Mouse (Mus musculus): ENCODE data around the gene Wwox.

Gene Wwox

DNA sequence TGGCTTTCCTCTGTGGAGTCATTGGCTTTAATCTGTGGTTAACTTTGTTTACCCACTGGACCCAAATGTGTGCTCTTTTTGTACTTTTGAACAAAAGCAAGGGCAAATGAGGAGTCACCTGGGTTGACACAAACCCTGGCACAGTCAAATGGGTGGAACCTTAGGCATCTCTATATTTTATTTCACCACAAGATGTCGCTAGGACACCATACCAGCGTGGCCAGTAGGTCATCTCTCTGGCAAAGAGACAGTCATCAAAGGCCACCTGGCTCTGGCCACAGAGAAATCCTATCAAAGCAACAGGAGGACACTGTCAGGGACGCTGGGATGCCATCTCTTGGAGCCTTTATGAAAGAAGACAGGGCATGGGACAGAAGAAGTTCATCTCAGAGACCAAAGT, 101.7 kb downstream of the Wwox start:
- DNase-seq (ENCODE audit: low spot score in 2 of 2) = peak; percentile 6 to 31

DNA sequence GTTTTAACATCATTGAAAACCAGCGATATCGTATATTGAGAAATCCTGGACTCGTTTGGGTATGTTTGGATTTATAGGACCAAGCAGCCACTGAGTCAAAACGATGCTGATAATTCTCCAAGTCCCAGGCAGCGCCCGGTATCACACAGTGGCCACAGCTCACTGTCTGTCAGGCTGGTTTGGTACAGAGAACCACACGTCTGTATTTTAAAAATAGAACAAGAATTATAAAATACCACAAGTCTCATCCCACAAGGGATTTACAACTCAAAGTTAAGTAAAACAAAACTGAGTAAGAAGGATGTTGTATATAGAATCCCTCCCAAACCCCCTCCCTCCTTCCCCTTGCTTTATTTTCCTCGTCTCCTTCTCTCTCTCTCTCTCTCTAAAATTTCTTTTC, 108.9 kb downstream of the Wwox start:
- DNase-seq (ENCODE audit: low spot score in 2 of 2) = no peak

DNA sequence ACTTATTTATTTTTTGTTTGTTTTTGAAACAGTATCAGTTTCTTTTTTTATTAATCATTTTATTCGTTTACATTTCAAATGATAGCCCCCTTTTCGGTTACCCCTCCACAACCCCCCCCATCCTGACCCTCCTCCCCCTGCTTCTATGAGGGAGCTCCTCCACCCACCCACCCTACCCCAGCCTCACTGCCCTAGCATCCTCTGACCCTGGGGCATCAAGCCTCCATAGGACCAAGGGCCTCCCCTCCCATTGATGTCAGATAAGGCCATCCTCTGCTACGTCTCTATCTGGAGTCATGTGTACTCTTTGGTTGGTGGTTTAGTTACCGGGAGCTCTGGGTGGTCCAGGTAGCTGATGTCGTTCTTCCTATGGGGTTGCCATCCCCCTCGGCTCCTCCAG, 109.4 kb downstream of the Wwox start:
- DNase-seq (ENCODE audit: low spot score in 2 of 2) = no peak

DNA sequence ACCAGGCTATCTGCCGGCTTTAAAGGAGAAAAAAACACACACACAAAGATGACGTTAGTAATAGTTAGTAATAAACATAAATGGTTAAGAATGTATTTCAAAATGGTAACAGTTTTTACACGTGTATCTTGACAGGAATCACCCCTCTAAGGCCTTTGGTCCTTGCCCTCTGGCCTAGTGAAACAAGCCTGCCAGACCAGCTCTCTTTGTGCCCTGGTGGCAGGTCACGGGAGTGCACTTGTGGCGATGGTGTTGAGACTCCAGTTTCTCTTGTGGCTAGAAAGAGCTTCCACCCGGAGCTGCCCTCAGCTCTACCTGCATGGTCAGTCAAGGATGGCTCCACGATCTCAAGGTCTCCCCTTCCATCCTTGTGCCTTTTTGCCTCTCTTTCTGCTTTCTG, 110.6 kb downstream of the Wwox start:
- no peak for DNase-seq (ENCODE audit: low spot score in 2 of 2)

DNA sequence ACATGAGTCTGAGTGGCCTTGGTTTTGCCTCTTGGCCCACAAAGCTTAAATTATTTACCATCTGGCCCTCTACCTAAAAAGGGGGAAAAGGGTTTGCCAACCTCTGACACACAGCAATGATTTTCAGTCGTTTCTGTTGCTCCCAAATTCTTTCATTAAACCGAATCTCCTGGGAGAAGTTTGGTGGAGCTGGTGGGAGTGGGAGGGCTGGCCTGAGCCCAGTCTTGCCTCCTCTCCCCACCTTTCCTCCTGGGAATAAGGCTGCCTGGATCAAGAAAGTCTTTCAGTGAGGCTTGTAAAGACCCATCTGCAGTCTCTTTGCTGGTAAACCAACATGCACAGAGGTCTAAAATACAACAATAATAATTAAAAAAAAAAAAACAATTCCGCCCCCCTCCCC, 113.2 kb downstream of the Wwox start:
- DNase-seq (ENCODE audit: low spot score in 2 of 2) = no peak

DNA sequence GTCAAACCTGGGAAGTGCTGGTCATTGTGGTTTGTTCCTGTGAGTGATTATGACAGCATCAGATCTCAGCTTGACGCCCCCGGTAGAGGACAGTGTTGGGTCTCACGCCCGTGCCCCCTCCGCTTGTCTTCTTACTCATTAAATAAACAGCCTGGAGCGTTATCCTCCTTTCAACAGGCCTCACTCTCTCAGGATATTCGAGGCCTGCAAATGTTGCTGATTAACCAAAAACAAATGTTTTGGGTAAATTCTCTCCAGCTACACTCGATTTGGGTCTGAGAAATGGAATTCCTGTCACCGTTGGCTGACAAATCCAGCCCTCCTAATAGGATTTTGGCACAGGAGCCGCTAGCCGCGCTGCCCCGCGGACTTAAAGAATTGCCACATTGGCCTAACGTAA, 115.5 kb downstream of the Wwox start:
- DNase-seq (ENCODE audit: low spot score in 2 of 2) = no peak

DNA sequence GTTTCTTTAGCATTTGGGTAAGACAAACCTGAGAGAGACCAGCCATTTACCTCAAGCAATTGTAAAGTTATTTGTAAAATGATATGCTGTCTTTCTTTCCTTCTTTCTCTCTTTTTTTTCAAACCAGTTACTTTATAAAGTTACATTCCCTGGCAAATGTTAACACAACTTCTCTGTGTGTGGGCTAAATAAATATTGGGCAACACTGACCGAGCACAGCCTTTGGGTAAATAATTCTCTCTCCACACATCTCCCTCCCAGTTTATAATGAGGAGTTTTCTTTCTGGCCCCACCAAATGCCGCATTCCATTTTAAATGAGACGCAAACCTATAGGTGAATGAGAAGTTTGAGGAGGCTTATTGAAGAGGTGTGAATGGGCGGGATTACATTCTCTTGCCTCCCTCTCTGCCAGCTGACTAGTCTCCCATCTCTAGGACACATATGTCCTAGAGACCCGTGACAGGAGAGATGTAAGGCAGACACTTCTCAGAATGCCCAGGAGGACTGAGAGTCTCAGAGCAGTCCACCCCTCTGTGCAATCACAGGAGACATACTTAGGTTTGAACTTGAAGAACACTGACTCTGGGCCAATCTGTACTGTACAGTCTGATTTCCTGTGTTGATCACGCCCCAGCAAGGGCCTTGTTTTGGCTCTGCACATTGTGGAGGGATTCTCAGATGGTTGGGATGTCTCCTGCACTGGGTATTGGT, 116.2 kb downstream of the Wwox start:
- no peak for DNase-seq (ENCODE audit: low spot score in 2 of 2)

DNA sequence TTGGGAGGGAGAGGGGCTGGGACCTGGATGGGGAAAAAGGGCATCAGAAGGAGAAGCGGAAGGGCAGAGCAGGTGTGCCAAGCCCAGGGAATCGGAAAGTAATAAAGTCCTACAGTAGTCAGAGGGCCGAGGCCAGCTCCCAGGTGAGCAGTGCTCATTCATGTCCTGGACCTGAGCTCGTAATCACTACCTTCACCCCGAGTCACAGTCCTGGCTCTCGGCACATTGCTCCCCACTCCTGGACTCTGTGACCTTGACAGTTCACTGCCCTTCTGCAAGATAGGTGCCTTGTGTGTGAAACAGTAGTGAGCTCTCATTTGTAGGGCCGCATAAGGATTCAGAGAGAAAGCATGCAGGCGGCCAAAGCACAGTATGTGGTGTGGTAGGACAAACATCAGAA, 121.7 kb downstream of the Wwox start:
- DNase-seq (ENCODE audit: low spot score in 2 of 2) = no peak

DNA sequence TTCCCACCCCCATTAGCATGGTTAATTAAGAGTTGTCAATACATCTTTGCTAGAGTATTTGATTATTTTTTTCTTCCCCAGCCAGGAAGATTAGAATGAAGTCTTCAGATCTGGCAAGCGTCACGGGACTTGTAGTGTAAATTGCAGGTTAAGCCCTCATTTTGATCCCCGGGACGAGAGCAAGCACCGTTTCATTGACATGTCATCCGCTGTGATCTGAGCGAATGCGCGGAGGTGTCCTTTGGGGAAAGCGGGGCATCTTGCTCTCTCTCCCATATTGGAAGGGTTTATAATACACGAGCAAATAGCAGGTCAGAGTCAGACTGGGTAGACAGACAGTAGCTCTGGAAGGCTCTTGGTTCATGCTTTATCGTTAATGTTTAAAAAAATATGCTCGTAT, 123.0 kb downstream of the Wwox start:
- DNase-seq (ENCODE audit: low spot score in 2 of 2) = no peak

DNA sequence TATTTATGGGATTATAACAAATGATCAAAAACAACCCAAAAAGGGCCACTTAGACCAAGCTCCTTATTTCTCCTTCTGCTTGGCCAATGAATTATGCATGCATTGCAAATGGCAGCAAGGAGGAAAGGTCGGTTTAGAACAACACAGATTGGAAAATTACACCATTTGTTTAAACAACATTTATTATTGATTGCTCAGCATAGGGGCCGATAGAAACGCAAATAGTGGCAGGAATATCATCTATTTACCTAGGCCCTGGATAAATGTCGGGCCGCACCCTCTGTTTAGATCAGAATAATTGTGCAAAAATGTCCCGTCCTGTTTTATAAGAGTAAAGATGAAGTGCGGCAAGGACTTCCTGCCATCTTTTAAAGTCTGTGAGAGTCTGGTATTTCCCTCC, 123.9 kb downstream of the Wwox start:
- DNase-seq (ENCODE audit: low spot score in 2 of 2) = no peak

DNA sequence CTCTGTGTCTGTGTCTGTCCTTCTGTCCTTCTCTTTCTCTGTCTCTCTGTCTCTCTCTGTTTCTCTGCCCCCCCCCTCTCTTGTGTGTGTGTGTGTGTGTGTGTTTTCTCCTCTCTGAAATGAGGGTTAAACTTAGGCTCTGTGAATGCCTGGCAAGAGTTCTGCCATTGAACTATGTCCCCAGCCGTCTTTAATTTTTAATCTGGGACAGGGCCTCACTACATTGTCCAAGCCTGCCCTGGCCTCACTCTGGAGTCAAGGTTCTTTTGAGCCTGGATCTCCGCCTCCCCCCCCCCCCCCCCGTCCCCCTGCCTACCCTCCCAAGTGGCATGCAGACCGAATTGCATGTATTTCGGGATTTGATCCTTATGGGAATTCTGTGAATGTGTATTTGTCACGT, 124.6 kb downstream of the Wwox start:
- DNase-seq (ENCODE audit: low spot score in 2 of 2) = no peak

DNA sequence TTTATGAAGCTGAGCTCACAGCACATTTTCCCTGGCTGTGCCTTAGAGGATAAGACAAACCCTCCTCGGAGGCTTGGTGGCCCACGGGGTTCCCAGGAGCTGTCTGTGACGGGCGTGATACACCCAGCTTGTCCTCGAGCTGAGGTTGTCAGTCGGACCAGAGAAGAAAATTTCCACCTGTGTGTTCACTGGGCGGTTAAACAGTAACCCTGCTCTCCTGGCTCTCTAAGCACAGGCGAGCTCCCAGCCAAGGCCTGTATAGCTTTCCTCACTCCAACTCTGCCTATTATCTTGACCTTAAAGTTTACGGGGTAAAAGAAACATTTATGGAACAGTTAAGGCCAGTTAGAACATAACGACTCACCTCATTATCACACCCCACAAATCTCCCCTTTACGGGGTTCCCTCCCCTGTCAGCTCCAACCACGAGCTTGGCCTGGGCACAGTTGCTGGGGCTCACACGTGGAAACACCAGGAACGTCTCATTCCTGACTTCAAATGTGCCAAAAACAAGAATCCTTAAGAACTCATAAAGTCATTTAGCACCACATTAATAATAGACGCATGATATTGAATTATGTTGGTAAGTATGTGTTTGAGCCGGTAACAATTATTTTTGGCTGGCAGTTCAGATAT, 129.2 kb downstream of the Wwox start:
- DNase-seq (ENCODE audit: low spot score in 2 of 2) = no peak

DNA sequence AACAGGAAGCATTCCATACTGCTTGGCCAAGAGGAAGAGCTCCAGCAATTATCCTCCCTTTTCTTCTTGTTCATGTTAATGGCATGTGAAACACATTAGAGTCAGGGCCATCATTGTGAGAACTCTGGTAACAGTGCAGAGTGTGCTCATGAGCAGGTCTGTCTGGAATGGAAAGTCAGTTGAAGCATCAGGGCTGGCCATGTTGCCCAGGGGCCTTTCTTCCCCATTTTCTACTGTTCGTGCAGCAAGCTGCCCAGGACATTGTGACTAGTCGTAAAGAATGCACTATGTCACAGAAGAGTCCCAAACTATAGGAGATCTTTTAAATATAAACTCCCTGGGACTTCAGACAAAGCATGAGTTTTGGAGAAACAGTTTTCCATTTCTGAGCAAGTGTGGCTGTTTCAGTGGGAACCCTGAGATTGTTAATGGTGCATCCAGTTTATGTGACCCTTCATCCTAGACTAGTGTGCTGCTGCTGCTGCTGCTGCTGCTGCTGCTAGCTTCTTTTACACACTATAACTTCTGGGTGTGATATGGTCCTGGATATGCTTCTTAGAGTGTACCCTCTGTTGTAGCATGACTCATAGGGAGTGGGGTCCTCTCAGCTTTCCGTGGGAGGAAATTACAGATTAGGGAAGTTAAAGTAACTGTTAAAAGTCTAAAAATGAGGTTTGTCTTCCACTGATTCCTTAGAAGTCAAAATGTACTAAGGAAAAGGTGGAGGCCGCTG, 133.7 kb downstream of the Wwox start:
- no peak for DNase-seq (ENCODE audit: low spot score in 2 of 2)

DNA sequence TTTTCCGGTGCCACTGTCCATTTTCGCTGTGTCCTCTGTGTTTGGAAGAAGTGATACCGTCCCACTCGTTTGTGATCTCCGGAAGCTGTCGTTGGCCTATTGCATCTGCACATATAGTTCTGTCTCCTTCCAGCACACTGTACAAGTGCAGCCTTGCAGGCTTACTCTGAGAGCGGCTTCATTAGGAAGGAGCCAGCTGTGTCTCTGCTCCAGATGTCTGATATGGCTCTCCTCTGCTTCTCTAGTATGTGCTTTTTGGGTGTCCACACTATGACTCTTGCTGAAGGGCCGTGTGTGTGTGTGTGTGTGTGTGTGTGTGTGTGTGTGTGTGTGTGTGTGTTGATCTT, 134.3 kb downstream of the Wwox start:
- no peak for DNase-seq (ENCODE audit: low spot score in 2 of 2)

DNA sequence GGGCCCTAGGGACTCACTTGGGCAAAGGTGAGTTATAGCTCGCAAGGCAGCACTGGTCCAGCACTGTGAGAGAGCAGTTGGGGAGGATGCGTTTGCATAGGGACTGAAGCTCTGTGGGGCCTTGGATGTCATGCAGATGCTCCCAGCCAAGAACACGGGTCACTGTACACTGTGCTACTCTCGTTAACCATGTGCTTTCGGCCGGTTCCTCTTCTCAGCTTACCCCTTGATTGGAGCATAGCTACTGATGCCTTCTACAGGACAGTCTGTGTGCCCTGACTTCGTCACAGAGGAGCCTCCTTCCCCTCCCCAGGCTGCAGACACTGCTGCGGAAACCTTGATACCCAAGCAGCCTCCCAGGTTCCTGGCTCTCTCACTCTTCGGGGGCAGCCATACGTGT, 139.8 kb downstream of the Wwox start:
- no peak for DNase-seq (ENCODE audit: low spot score in 2 of 2)

DNA sequence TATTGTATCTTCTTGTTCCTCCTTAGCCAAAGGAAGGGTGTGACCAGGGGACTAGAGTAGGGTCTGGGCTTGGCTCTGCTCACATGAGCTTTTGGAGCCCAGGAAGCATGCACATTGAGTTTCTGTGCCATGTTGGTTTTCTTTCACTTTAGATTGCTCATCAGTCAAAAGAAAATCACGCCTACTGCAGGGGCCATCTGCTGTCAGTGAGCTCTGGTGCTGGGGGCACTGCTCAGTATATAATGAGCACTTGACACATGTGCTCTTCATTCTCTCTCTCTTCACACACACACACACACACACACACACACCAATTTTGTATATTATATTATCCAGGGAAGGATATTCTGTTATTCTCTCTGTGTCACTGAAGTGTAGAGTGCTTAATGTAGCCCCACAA, 141.2 kb downstream of the Wwox start:
- DNase-seq (ENCODE audit: low spot score in 2 of 2) = no peak

DNA sequence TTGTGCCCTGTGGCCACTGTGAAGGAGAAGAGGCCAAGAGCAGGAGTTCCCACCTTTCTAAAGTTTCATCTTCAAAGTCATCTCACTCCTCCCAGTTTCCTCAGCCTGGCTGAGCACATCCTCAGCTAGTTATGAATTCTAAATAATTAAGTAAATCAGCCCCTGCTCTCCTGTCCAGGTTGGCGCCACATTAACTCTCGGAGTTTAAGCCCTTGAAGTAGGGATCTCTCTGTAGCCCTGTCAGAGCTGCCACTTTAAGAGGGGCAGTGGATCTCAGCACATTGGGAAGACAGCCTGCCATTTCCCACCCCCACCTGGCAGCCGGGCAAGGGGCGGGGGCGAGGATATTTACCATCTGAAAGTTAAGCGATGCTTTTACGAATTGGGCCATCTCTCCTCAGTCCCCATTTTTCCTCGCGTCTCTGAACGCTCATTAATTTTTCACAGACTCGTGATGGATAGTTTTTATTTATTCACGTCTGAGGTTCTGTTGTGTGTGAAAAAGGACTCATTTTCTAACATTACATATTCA, 150.9 kb downstream of the Wwox start:
- DNase-seq (ENCODE audit: low spot score in 2 of 2) = no peak

DNA sequence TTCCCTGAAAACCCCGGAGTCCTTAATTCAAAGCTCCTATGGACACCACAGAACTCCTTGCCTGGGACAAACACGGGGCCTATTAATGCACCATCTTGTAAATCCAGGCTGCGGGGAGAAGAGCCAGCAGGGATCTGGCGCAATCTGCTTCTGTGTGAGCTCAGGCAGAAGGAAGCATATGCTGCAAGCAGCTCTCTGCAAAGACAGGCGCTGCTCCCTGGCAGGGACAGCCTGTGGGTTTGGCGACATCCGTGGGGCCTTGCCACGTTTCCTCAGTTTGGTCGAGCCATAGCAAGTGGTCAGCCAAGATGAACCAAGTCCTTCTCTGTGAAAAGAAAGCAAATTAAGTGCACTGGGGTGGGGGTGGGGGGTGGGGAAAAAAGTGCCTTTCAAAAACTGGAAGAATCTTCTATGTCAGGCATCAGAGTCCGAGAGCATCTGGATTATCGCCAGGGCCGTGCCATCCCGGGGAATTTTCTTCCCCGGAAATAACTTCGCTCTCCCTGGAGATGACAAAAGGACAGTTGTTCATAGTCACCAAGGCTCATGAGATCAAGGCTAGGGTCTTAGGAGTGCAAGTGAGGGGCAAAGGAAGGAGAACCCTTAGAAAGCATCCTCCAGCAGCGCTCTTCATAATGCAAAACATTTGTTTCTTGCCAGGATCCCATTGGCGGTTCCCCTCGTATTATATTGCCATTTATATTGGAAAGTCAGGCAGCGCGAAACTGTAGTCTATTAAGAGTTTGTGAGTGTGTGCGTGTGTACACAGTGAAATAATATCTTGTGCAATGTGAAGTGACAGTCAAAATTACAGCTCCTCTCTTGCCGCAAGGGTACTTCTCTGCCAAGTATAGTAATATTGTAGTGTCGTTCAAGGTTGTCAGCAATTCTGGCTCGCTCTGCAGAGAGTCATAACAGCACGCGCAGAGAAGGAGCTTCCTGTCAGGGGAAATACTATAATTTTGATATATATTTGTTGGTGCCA, 152.1 kb downstream of the Wwox start:
- peak; percentile 47 to 74 for DNase-seq (ENCODE audit: low spot score in 2 of 2)

DNA sequence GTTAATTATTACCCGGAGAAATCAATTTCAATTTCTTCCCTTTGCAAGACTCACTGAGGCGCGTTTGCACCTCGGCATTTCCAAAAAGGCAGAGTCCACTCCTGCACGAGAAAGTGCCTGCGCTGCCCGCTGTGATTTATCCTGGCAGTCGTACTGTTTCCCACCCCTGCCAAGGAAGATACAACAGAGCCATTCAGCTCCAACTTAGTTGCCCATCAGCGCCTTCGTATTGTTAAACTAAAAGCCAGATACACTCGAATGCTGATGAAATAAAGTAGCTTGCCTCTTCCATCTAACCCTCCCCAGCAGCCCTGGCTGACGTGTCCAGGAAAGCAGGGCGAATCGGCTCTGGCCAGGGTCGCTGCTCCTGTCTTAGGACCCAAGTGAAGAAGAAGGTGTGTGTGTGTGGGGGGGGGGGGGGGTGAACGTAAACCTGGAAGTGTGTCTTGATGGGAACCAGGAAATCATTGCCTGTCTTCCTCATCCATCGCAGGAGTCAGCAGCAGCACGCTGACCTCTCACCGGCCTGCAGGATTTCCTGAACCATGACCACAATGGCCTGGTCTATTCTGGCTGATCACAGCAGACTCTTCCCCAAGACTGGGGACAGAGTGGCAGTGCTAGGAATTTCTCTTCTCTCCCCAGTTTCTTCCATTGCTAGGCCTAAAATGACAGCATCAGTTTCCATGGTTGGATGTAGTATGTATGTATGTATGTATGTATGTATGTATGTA, 154.1 kb downstream of the Wwox start:
- no peak for DNase-seq (ENCODE audit: low spot score in 2 of 2)

DNA sequence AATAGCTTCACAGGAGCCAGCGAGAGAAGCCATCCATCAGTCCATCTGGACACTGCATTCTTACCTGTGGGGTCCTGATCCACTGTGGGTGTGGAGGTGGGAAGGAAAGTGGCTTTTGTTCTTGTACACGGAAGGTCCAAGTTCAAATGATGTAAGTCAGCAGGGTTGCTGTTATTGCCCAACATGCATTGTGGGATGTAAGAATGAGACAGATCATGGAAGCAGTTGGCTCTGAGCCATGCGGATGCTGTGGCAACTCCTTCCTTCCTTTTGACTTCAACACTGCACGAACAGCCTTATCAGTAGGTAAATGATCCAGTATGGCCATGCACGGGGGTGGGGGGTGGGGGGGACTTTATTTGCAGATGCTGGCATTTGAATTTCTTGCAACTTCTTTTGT, 155.4 kb downstream of the Wwox start:
- DNase-seq (ENCODE audit: low spot score in 2 of 2) = no peak

DNA sequence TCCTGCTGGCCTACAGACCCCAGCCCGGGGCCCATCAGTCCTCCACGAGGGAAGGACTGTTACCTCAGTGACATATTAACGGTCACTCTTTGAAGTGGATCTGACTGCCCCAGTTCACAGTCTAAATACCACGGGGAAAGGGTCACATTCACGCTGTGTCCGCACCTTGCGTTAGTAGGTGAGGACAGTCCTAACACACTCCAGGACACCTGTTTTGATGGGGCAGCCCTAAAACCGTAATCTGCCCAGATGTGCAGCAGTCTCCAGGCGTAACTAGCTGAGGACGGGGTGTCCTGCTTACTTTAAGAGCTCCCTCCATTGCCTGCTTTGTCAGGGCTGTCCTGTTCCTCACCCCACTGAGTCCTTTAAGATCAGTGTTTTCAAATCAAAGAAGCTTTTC, 160.1 kb downstream of the Wwox start:
- DNase-seq (ENCODE audit: low spot score in 2 of 2) = no peak

Measured in frontal cortex, postnatal 36 days (tissue).